Mouse (Mus musculus) spleen, postnatal 36 days (tissue): ENCODE data around the gene Hey2.

Source experiments
- DNase-seq, 2 experiments: peaks; one replicate each; pipeline ENCODE4 v3.0.0; 2022; ENCODE audit warnings: low spot score in 2 of 2, mixed read lengths in 1 of 2

The Hey2 gene

GRCm38 (mm10) chr10:30791016-30791415 is 51.6 kb downstream of the Hey2 start:
- DNase-seq = no peak

GRCm38 (mm10) chr10:30789521-30789920 is 53.1 kb downstream of the Hey2 start:
- no peak for DNase-seq

- no peak for DNase-seq
Measured at GRCm38 (mm10) chr10:30788340-30788721, 54.3 kb downstream of the Hey2 start.

- no peak for DNase-seq
Measured at GRCm38 (mm10) chr10:30787684-30788339, 54.8 kb downstream of the Hey2 start.

- no peak for DNase-seq
Measured at GRCm38 (mm10) chr10:30786103-30786754, 56.4 kb downstream of the Hey2 start.
